Mouse (Mus musculus) thymus, adult 2 months (tissue): ENCODE data around the gene Cnot2. TPM values are rescaled to one million over a fixed set of nuclear protein-coding genes. Genes with fewer than 3 reads are reported as not detected.

Source experiments
- DNase-seq: peaks from one replicate; pipeline ENCODE4 v3.0.0; 2021
- H3K27ac ChIP-seq: fragments of 200-500 bp; 2 replicates; pipeline ENCODE4 v1.5.1; 2012; ENCODE audit warnings: low read length, control low read depth; ENCODE audit not compliant: control insufficient read depth, insufficient read depth
- H3K27me3 ChIP-seq: fragments of 200-500 bp; 2 replicates; pipeline ENCODE4 v1.6.1; 2012; ENCODE audit warnings: mild to moderate bottlenecking, low read length, moderate library complexity, mixed read lengths; ENCODE audit not compliant: control insufficient read depth, insufficient read depth
- H3K36me3 ChIP-seq: fragments of 200-500 bp; 2 replicates; pipeline ENCODE4 v1.6.1; 2012; ENCODE audit warnings: mild to moderate bottlenecking, low read length, moderate library complexity; ENCODE audit not compliant: control insufficient read depth, insufficient read depth
- H3K4me1 ChIP-seq: fragments of 200-500 bp; replicated peaks from 2 replicates; pipeline ENCODE4 v1.6.1; 2012; ENCODE audit warnings: low read length; ENCODE audit not compliant: control insufficient read depth, insufficient read depth
- H3K4me3 ChIP-seq: fragments of 200-500 bp; 2 replicates; pipeline ENCODE4 v1.5.1; 2012; ENCODE audit warnings: mild to moderate bottlenecking, low read length, control low read depth, moderate library complexity; ENCODE audit not compliant: control insufficient read depth, insufficient read depth
- CTCF ChIP-seq: fragments of 200-500 bp; IDR thresholded peaks from 2 replicates; pipeline ENCODE4 v1.5.1; 2012; ENCODE audit warnings: mild to moderate bottlenecking, control low read depth, low read length, moderate library complexity, borderline replicate concordance; ENCODE audit not compliant: control insufficient read depth, poor library complexity, insufficient read depth; ENCODE audit errors: extremely low read depth
- POLR2A ChIP-seq: fragments of 200-500 bp; IDR thresholded peaks from 2 replicates; pipeline ENCODE4 v1.6.1; 2012; ENCODE audit warnings: mild to moderate bottlenecking, low read length, control low read depth, moderate library complexity; ENCODE audit not compliant: control insufficient read depth, poor library complexity, insufficient read depth; ENCODE audit errors: extremely low read depth
- WGBS: fragments of 180-500 bp; shearing (Covaris S2); methylation state at CpG from one replicate; pipeline ENCODE4 v1.1.7; 2018; 5-methylcytosine and 5-hydroxymethylcytosine counted together
- polyA plus RNA-seq: library from polyadenylated mRNA; depleted of rRNA; stranded (reverse); fragments of >200 nt; gene quantifications from 2 replicates; pipeline ENCODE4 v1.2.3, GENCODE M21; 2012

Cnot2 gene
- polyA plus RNA-seq, 1 experiment: 103 TPM

GRCm38 (mm10) chr10:116480988-116481387 is 100.3 kb downstream of the Cnot2 start:
- no peak for DNase-seq
- Histone ChIP-seq H3K4me3 (no peak overlapping the region), H3K4me1 (no peaks in the 10 kb centered on the region), H3K27ac (no peak overlapping the region), H3K27me3 (no peaks in the 10 kb centered on the region), H3K36me3 (peaks cover 28% of the 10 kb centered on the region)
- TF ChIP-seq POLR2A: no peak
- TF ChIP-seq CTCF: no peak
- 98% methylated on average over 5 of the region's 5 CpGs for WGBS

- Histone ChIP-seq H3K27me3 (no peaks in the 10 kb centered on the region), H3K27ac (no peak overlapping the region), H3K4me1 (peaks cover 5% of the 10 kb centered on the region), H3K36me3 (no peaks in the 10 kb centered on the region), H3K4me3 (no peak overlapping the region)
- TF ChIP-seq CTCF (no peak), POLR2A (no peak)
- DNase-seq: no peak
- WGBS: 94% methylated on average over 3 of the region's 3 CpGs
These were observed 104.8 kb downstream of the Cnot2 start for GRCm38 (mm10) chr10:116476559-116476958.

DNA sequence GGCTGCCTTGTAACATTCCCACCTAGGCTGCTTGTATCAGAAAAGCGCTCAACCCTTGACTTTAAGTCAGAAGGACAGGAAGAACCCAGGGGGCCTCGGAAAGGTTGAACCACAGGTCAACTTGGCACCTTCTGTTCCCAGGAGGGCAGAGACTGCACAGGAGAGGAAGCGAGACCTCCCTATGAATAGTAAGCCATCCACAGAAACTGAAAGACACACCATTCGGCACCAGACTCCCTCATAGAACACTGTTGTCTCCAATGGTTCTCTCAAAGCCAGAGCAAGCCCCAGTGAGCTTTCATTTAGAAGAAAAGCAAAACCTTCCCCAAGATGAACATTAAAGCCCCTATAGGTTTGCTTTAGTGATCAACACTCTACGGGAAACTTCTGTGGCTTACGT is 105.6 kb downstream of the Cnot2 start:
- no peak for TF ChIP-seq CTCF
- no peak for TF ChIP-seq POLR2A

GRCm38 (mm10) chr10:116473759-116474549 is 107.4 kb downstream of the Cnot2 start, which contains the start of gene Kcnmb4:
Gene Kcnmb4 (minus strand): TSS chr10:116473878.
- peaks cover 10% of the 10 kb centered on the region for H3K4me1 ChIP-seq
- H3K27me3 ChIP-seq: no peaks in the 10 kb centered on the region
- peak; percentile 45 for DNase-seq
- no peaks in the 10 kb centered on the region for H3K36me3 ChIP-seq
- H3K27ac ChIP-seq: peak within 1 kb of the TSS; percentile 22
- H3K4me3 ChIP-seq: peak within 1 kb of the TSS; percentile 60
- WGBS: 10% methylated on average over 92 of the region's 92 CpGs
- peak; percentile 21; the same call in 1 of the 2 replicates for TF ChIP-seq CTCF
- no peak for TF ChIP-seq POLR2A

More for the DNA sequence above, 105.6 kb downstream of the Cnot2 start:
- DNase-seq: no peak
- Histone ChIP-seq H3K4me1 (peaks cover 5% of the 10 kb centered on the region), H3K27ac (no peak overlapping the region), H3K27me3 (no peaks in the 10 kb centered on the region), H3K36me3 (no peaks in the 10 kb centered on the region), H3K4me3 (no peak overlapping the region)
- 59% methylated on average over 6 of the region's 6 CpGs for WGBS

DNA sequence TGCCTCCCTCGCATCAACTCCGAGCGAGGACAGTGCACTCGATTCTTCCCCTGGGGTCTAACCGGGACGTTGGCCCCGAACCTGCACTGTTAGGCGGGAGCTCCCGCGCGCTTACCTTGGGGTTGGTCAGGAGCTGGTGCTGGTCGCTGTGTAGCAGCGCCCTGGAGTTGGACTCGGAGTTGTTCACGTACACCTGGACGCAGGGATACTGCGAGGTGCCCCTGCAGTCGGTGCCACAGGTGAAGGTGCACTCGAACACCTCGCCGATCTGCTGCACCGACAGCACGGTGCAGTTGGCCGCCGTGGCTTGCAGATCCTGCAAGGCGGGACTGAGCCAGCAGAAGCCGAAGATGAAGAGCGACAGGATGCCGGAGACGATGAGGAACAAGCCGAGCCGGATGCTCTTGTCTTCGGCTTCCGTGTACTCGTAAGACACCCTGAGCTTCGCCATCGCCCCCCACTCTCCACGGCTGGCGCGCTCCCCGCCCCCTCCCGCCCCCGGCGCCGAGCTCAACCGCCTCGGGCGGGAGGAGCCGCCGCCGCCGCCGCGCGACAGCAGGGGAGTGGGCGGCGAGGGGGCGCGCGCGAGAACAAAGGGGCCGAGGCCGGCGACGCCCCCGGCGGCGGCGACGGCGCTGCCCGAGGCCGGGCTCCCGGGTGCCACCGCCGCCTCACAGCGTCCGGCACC is 108.1 kb downstream of the Cnot2 start:
- H3K4me1 ChIP-seq: peaks cover 10% of the 10 kb centered on the region
- 8% methylated on average over 73 of the region's 78 CpGs for WGBS
- H3K27ac ChIP-seq: peak overlapping the region; percentile 22
- no peaks in the 10 kb centered on the region for H3K36me3 ChIP-seq
- DNase-seq: peak; percentile 67
- H3K27me3 ChIP-seq: no peaks in the 10 kb centered on the region
- H3K4me3 ChIP-seq: peak overlapping the region; percentile 60
- peak; percentile 53; the same call in 1 of the 2 replicates for TF ChIP-seq POLR2A
- no peak for TF ChIP-seq CTCF

DNA sequence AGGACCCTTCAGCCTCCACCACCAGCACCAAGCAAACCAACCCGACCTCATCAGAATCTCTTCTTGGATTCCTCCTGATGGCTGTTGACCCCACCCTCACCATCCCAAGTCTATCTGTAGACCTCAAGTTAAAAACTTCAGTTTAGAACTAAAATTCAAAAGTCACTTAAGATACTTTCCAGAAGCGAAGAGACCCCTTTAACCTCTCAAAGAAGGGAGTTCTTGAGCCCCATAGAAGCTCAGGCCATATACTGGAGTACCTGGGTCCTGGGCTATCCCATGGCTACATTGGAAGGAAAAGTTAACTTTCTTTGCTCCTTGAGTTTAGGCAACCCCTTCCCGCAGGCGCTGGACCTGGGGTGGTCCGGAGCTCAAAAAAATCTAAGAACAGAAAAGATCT is 108.7 kb downstream of the Cnot2 start:
- H3K27ac ChIP-seq: peak overlapping the region; percentile 22
- DNase-seq: no peak
- peak overlapping the region; percentile 60 for H3K4me3 ChIP-seq
- TF ChIP-seq POLR2A (no peak), CTCF (no peak)
- no peaks in the 10 kb centered on the region for H3K27me3 ChIP-seq
- H3K4me1 ChIP-seq: peaks cover 10% of the 10 kb centered on the region
- 6% methylated on average over 5 of the region's 5 CpGs for WGBS
- H3K36me3 ChIP-seq: no peaks in the 10 kb centered on the region
